In the genomic region with DNA sequence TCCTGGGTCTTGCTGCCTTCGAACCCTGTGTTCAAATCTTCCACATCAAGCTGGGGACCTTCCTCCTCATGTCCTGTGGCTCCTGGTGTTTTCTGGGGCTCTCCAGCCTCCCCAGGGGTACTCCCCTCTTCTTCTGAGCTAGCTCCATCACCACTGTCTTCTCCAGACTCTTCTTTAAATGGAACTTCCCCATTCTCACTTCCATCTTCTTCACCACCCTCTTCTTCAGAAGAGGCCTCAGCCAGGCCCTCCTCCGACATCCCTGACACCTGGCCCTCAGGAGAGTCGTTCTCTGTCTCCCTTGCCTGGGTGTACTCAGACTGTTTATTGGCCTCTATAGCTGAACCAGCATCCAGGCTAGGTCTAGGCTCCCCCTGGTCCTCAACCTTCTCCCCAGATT, we compare ENCODE assay signal across 20 mouse cellular contexts. TPM values are rescaled to one million over a fixed set of nuclear protein-coding genes. Genes with fewer than 3 reads are reported as not detected.
A peak's percentile ranks its signal among the peaks of the same experiment; 100 is the strongest.
DNase-seq lines count a peak whose midpoint lies in the region; ATAC-seq and TF ChIP-seq lines count a peak whose summit lies in the region.
"Had no signal": no experiment of that assay in that cellular context is flagged by ENCODE, and none has a peak within 500 bp of the region (broad histone marks: within the 10 kb centered on the region; RNA-seq: fewer than 3 reads in every experiment).

No protein-coding gene starts in this region.

- H3K9ac ChIP-seq in heart, embryonic 13.5 days: 0 out of 2 replicates have a peak overlapping the region, but pooled peaks have one; percentile 66
- no peak overlapping the region for H3K9ac ChIP-seq in heart, postnatal 0 days (replicated peaks; ENCODE audit: low read depth, low read length)
- no peak overlapping the region for H3K9ac ChIP-seq in heart, embryonic 12.5 days
- peak overlapping the region; percentile 17 for H3K9ac ChIP-seq in CH12.LX (ENCODE audit: insufficient read depth, low read depth)
- H3K9ac ChIP-seq: embryonic facial prominence, embryonic 13.5 days; forebrain, embryonic 13.5 days; hindbrain, embryonic 12.5 days; hindbrain, embryonic 15.5 days had no signal

- no peak for TF ChIP-seq CTCF in heart, postnatal 0 days (IDR thresholded peaks at IDR 0.05; ENCODE audit: low read depth)
- TF ChIP-seq CTCF in CH12.LX (conservative IDR thresholded peaks at IDR 0.05 in 1 of 2, IDR thresholded peaks at IDR 0.05 in 1 of 2; ENCODE audit: low read depth in 2 of 2, low read length in 2 of 2): no peak

- peaks cover 60% of the 10 kb centered on the region for H3K36me3 ChIP-seq in heart, embryonic 13.5 days
- H3K36me3 ChIP-seq in heart, postnatal 0 days (replicated peaks; ENCODE audit: control insufficient read depth, insufficient read depth, low read length): peaks cover 40% of the 10 kb centered on the region
- H3K36me3 ChIP-seq in heart, embryonic 12.5 days: peaks cover 49% of the 10 kb centered on the region
- H3K36me3 ChIP-seq in CH12.LX (replicated peaks in 1 of 2; ENCODE audit: control insufficient read depth in 1 of 2, insufficient read depth in 1 of 2, low read length in 1 of 2): peaks cover 6 to 38% of the 10 kb centered on the region in 2 experiments
- H3K36me3 ChIP-seq: hindbrain, embryonic 15.5 days had no signal

- no peak for TF ChIP-seq POLR2A in CH12.LX (IDR thresholded peaks at IDR 0.05; ENCODE audit: low read depth, low read length)

- H3K79me2 ChIP-seq in CH12.LX (replicated peaks; ENCODE audit: control insufficient read depth, extremely low read depth, insufficient read depth, poor library complexity, severe bottlenecking): no peaks in the 10 kb centered on the region

- in situ Hi-C loops in CH12.LX (cut with MboI; ENCODE audit: low pct_ligation_motif_present, low pct_unique_long_range_greater_than_20kb, low sequenced_read_pairs): loop anchor here (5.0 kb wide), 1 partner anchor 41 kb away; no protein-coding TSS in a partner anchor

- 78% methylated on average over 3 of the region's 3 CpGs for WGBS in heart, embryonic 13.5 days
- WGBS in heart, postnatal 0 days: 85% methylated on average over 3 of the region's 3 CpGs
- 85% methylated on average over 3 of the region's 3 CpGs for WGBS in heart, embryonic 12.5 days

- no peak for TF ChIP-seq RAD21 in CH12.LX (IDR thresholded peaks at IDR 0.05; ENCODE audit: low read depth, low read length)

- no peak for DNase-seq in heart, postnatal 25 days (ENCODE audit: low spot score)
- no peak for DNase-seq in heart, postnatal 0 days (ENCODE audit: low spot score)
- DNase-seq in CH12.LX (ENCODE audit: extremely low read depth): peak; percentile 72
- DNase-seq: adrenal gland, adult 8-10 months; cerebellum, adult 11-12 months; cerebellum, adult 8-10 months; embryo, embryonic 11 days had no signal

- no peaks in the 10 kb centered on the region for H3K9me3 ChIP-seq in heart, embryonic 13.5 days
- H3K9me3 ChIP-seq in heart, postnatal 0 days (replicated peaks; ENCODE audit: control insufficient read depth, low read length): no peaks in the 10 kb centered on the region
- no peaks in the 10 kb centered on the region for H3K9me3 ChIP-seq in heart, embryonic 12.5 days (replicated peaks)
- H3K9me3 ChIP-seq in CH12.LX (replicated peaks; ENCODE audit: low read length): no peaks in the 10 kb centered on the region
- H3K9me3 ChIP-seq: embryonic facial prominence, embryonic 10.5 days; embryonic facial prominence, embryonic 13.5 days; forebrain, embryonic 13.5 days; hindbrain, embryonic 12.5 days; hindbrain, embryonic 15.5 days had no signal

- no peaks in the 10 kb centered on the region for H3K27me3 ChIP-seq in heart, embryonic 13.5 days (replicated peaks)
- no peaks in the 10 kb centered on the region for H3K27me3 ChIP-seq in heart, postnatal 0 days (ENCODE audit: control insufficient read depth, insufficient read depth, low read length)
- no peaks in the 10 kb centered on the region for H3K27me3 ChIP-seq in heart, embryonic 12.5 days (replicated peaks)
- H3K27me3 ChIP-seq in CH12.LX (replicated peaks): no peaks in the 10 kb centered on the region
- H3K27me3 ChIP-seq: embryonic facial prominence, embryonic 13.5 days; forebrain, embryonic 13.5 days; hindbrain, embryonic 12.5 days; hindbrain, embryonic 15.5 days had no signal

- no peak for ATAC-seq in heart, embryonic 13.5 days (ENCODE audit: extremely low read depth, insufficient number of reproducible peaks, low FRiP score, low TSS enrichment)
- ATAC-seq in heart, postnatal 0 days (ENCODE audit: insufficient read depth, low read depth): no peak
- no peak for ATAC-seq in heart, embryonic 12.5 days (ENCODE audit: insufficient number of reproducible peaks, low FRiP score)
- peak; percentile 23; the same call in 1 of the 2 replicates for ATAC-seq in granulocyte monocyte progenitor cell, adult 5-6 weeks (replicated peaks; ENCODE audit: poor library complexity, severe bottlenecking)
- ATAC-seq: activated CD4-positive, CD25-positive, alpha-beta regulatory T cell, adult 4 months; CD4-positive, CD25-positive, alpha-beta regulatory T cell, adult 4 months; forebrain, embryonic 13.5 days; forebrain, embryonic 16.5 days; intestine, postnatal 0 days had no signal

- peak overlapping the region; percentile 82; the same call in 1 of the 2 replicates for H3K27ac ChIP-seq in heart, embryonic 13.5 days (replicated peaks)
- H3K27ac ChIP-seq in heart, postnatal 0 days (ENCODE audit: low read depth): peak overlapping the region; percentile 94
- H3K27ac ChIP-seq in heart, embryonic 12.5 days (ENCODE audit: poor library complexity, severe bottlenecking): no peak overlapping the region
- H3K27ac ChIP-seq in CH12.LX (ENCODE audit: insufficient read depth, low read depth): peak overlapping the region; percentile 40
- H3K27ac ChIP-seq: embryonic facial prominence, embryonic 13.5 days; forebrain, embryonic 13.5 days; hindbrain, embryonic 12.5 days; hindbrain, embryonic 15.5 days had no signal

- peaks cover 68% of the 10 kb centered on the region for H3K4me1 ChIP-seq in heart, embryonic 13.5 days
- peaks cover 32% of the 10 kb centered on the region for H3K4me1 ChIP-seq in heart, postnatal 0 days (ENCODE audit: control insufficient read depth, insufficient read depth)
- peaks cover 42% of the 10 kb centered on the region for H3K4me1 ChIP-seq in heart, embryonic 12.5 days (replicated peaks)
- peaks cover 43 to 84% of the 10 kb centered on the region in 2 experiments for H3K4me1 ChIP-seq in CH12.LX (ENCODE audit: control insufficient read depth in 1 of 2, insufficient read depth in 2 of 2)
- H3K4me1 ChIP-seq: hindbrain, embryonic 12.5 days; hindbrain, embryonic 15.5 days had no signal

- intact Hi-C loops in heart, postnatal 25 days (cut with DNase I): no loop called here

- H3K4me2 ChIP-seq in heart, embryonic 13.5 days: no peak overlapping the region
- no peak overlapping the region for H3K4me2 ChIP-seq in heart, postnatal 0 days (ENCODE audit: low read depth, low read length)
- no peak overlapping the region for H3K4me2 ChIP-seq in heart, embryonic 12.5 days
- peak overlapping the region; percentile 1; the same call in 1 of the 2 replicates for H3K4me2 ChIP-seq in CH12.LX (ENCODE audit: insufficient read depth, low read depth, poor library complexity, severe bottlenecking)
- H3K4me2 ChIP-seq: embryonic facial prominence, embryonic 13.5 days; forebrain, embryonic 13.5 days; hindbrain, embryonic 12.5 days; hindbrain, embryonic 15.5 days had no signal

- TF ChIP-seq EP300 in heart, postnatal 0 days (IDR thresholded peaks at IDR 0.05; ENCODE audit: low read depth): no peak
- peak; percentile 80 for TF ChIP-seq EP300 in CH12.LX (IDR thresholded peaks at IDR 0.05; ENCODE audit: low read length)

- no peak overlapping the region for H3K4me3 ChIP-seq in heart, embryonic 13.5 days
- H3K4me3 ChIP-seq in heart, postnatal 0 days (ENCODE audit: low read depth, low read length): no peak overlapping the region
- no peak overlapping the region for H3K4me3 ChIP-seq in heart, embryonic 12.5 days
- peak overlapping the region in 2 of 3 experiments; percentile 21 to 49 for H3K4me3 ChIP-seq in CH12.LX (replicated peaks in 1 of 3; ENCODE audit: low read depth in 2 of 3, low read length in 2 of 3, poor library complexity in 1 of 3)
- H3K4me3 ChIP-seq: embryonic facial prominence, embryonic 10.5 days; embryonic facial prominence, embryonic 13.5 days; erythroblast, embryonic 14.5 days; forebrain, embryonic 13.5 days; hindbrain, embryonic 12.5 days; hindbrain, embryonic 15.5 days had no signal

- dilution Hi-C loops in CH12.LX (cut with MboI; ENCODE audit: extremely low pct_ligation_motif_present, extremely low pct_unique_long_range_greater_than_20kb, low sequenced_read_pairs): no loop called here

TF ChIP-seq in CH12.LX, 34 proteins besides CTCF, POLR2A, EP300 and RAD21:
- TF ChIP-seq POLR2AphosphoS2 (IDR thresholded peaks at IDR 0.05; ENCODE audit: low read depth, low read length) (0 out of 2 replicates have a peak, but pooled peaks have one; percentile 17), JUN (IDR thresholded peaks at IDR 0.05; ENCODE audit: insufficient read depth, low read depth, low read length) (no peak; the same call in 1 of the 2 replicates), MEF2A (IDR thresholded peaks at IDR 0.05; ENCODE audit: borderline replicate concordance, low read depth, low read length) (0 out of 2 replicates have a peak, but pooled peaks have one; percentile 55), TBP (conservative IDR thresholded peaks at IDR 0.05; ENCODE audit: low read depth, low read length) (0 out of 2 replicates have a peak, but pooled peaks have one; percentile 9), PAX5 (IDR thresholded peaks at IDR 0.05; ENCODE audit: low read length) (no peak), MAFK (IDR thresholded peaks at IDR 0.05; ENCODE audit: insufficient replicate concordance, low read length) (0 out of 2 replicates have a peak, but pooled peaks have one; percentile 19), IRF4 (IDR thresholded peaks at IDR 0.05; ENCODE audit: low read depth, low read length) (peak; percentile 63), ETS1 (conservative IDR thresholded peaks at IDR 0.05; ENCODE audit: low read depth, low read length) (0 out of 2 replicates have a peak, but pooled peaks have one; percentile 32), TCF12 (IDR thresholded peaks at IDR 0.05; ENCODE audit: low read depth, low read length) (0 out of 2 replicates have a peak, but pooled peaks have one; percentile 63)

RNA-seq across cellular contexts. Expression of a gene that starts 45.1 kb away (rescaled TPM):
- polyA plus RNA-seq in heart, embryonic 13.5 days (2015; fragmentation: Nextera tagmentation; extraction: Ambion mirVana): 177 and 181 TPM in 2 replicates
- 1,000 to 10,000 TPM; 1,004 to 1,109 TPM for total RNA-seq in heart, postnatal 25 days (2021)
- 910 and 974 TPM in 2 replicates for total RNA-seq in heart, postnatal 0 days (2014; rRNA removed; ENCODE audit: low replicate concordance)
- polyA plus RNA-seq in heart, postnatal 0 days (2015; fragmentation: Nextera tagmentation; extraction: Ambion mirVana): 346 and 419 TPM in 2 replicates
- 228 and 230 TPM in 2 replicates for polyA plus RNA-seq in heart, embryonic 12.5 days (2016; fragmentation: Nextera tagmentation; extraction: Ambion mirVana)
- total RNA-seq in CH12.LX (2012; rRNA removed) (44.6 and 60.3 TPM in 2 replicates), CH12.LX (2014; rRNA removed) (62.7 and 88.8 TPM in 2 replicates)
- 71.3 and 77.9 TPM in 2 replicates for polyA plus RNA-seq in CH12.LX (2012; ENCODE audit: insufficient read length, low read depth)
- total RNA-seq in granulocyte monocyte progenitor cell, adult 5-6 weeks (2014; fragmentation: Nextera tagmentation): 16.1 and 16.3 TPM in 2 replicates
- 8.2 and 29.9 TPM in 2 replicates for total RNA-seq in granulocyte monocyte progenitor cell, adult 5-6 weeks (2017)
- polyA plus RNA-seq: erythroblast, embryonic 14.5 days had no signal

Comparison
In these comparisons a context has a peak if more than half of its experiments do, and no peak if none do; other contexts are left out.
1. H3K9ac ChIP-seq: peak in heart, embryonic 13.5 days (single experiment) and CH12.LX (single experiment); none in heart, postnatal 0 days (single experiment) and heart, embryonic 12.5 days (single experiment).
2. H3K4me3 ChIP-seq: peak in CH12.LX (2 of 3); none in heart, embryonic 13.5 days (single experiment), heart, postnatal 0 days (single experiment) and heart, embryonic 12.5 days (single experiment).
3. RNA of a gene that starts 45.1 kb away (total RNA-seq): 1,004 to 1,109 TPM in heart, postnatal 25 days and 910 to 974 TPM in heart, postnatal 0 days; 44.6 to 88.8 TPM in CH12.LX and 8.2 to 29.9 TPM in granulocyte monocyte progenitor cell, adult 5-6 weeks; every median in the first group is over 10 times any median in the second.